Mouse (Mus musculus) midbrain, embryonic 12.5 days (tissue): ENCODE data around the gene Nptx1. TPM values are rescaled to one million over a fixed set of nuclear protein-coding genes. Genes with fewer than 3 reads are reported as not detected.

ENCODE experiments used
- ATAC-seq: fragments of 200-750 bp; cut with Nextera tagmentation; 2 replicates; pipeline ENCODE4 v1.8.0; 2017; ENCODE audit warnings: low read depth, moderate TSS enrichment, moderate library complexity; ENCODE audit not compliant: low FRiP score
- H3K27ac ChIP-seq: fragments of 300-500 bp; sonication (generic); replicated peaks from 2 replicates; pipeline ENCODE4 v1.5.1; 2016; ENCODE audit warnings: mild to moderate bottlenecking
- H3K27me3 ChIP-seq: fragments of 300-500 bp; sonication (generic); 2 replicates; pipeline ENCODE4 v1.6.1; 2016; ENCODE audit warnings: mild to moderate bottlenecking
- H3K36me3 ChIP-seq: fragments of 300-500 bp; sonication (generic); 2 replicates; pipeline ENCODE4 v1.6.1; 2016
- H3K4me1 ChIP-seq: fragments of 300-500 bp; sonication (generic); 2 replicates; pipeline ENCODE4 v1.6.1; 2016
- H3K4me2 ChIP-seq: fragments of 300-500 bp; sonication (generic); replicated peaks from 2 replicates; pipeline ENCODE4 v1.6.1; 2016; ENCODE audit warnings: mild to moderate bottlenecking, moderate library complexity
- H3K4me3 ChIP-seq: fragments of 300-500 bp; sonication (generic); 2 replicates; pipeline ENCODE4 v1.5.1; 2016; ENCODE audit warnings: mild to moderate bottlenecking
- H3K9ac ChIP-seq: fragments of 300-500 bp; sonication (generic); replicated peaks from 2 replicates; pipeline ENCODE4 v1.6.1; 2016; ENCODE audit warnings: mild to moderate bottlenecking, moderate library complexity
- H3K9me3 ChIP-seq: fragments of 300-500 bp; sonication (generic); 2 replicates; pipeline ENCODE4 v1.6.1; 2016; ENCODE audit warnings: mild to moderate bottlenecking
- WGBS: fragments of 180-500 bp; shearing (Covaris S2); methylation state at CpG from one replicate; pipeline ENCODE4 v1.1.7; 2016; 5-methylcytosine and 5-hydroxymethylcytosine counted together
- polyA plus RNA-seq: library from polyadenylated mRNA; unstranded; fragments of >200 nt; fragmentation: Nextera tagmentation; extraction: Ambion mirVana; gene quantifications from 2 replicates; pipeline ENCODE4 v1.2.1, GENCODE M21; 2016

Gene Nptx1
- polyA plus RNA-seq, 1 experiment from 2014 or later, result 6.2 TPM

DNA sequence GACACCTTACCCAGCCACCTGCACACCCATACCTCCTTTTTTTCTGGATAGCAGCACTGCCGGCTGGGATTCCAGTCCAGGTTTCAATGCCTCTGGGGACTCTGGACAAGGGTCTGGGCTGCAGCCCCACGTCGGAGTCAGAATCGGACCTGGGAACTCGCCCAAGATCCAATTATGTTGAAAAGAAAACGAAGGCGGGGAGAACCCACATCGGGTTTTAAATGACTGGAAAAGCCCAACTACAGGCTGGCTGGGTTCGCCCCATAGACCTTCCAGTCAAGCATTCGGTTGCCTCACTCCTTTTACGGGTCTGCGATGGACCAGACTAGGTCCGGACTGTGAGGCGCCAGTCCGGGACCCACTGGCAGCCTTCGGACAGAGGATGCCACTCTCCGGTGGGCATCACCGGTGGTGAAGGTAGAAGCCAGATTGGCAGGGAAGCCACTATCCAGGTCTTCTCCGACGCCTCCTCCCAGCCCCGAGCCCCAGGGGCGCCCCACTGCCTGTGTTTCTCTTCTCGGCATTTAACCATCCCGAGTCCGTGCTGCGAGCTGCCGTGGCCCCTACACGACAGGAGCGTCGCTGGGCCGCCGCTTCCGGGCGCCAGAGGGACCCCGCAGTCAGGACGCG is 1.3 kb upstream of the Nptx1 start:
- H3K4me3 ChIP-seq, result peak overlapping the region; percentile 62
- peaks cover 52% of the 10 kb centered on the region for H3K4me1 ChIP-seq
- WGBS, result 0% methylated on average over 32 of the region's 37 CpGs

DNA sequence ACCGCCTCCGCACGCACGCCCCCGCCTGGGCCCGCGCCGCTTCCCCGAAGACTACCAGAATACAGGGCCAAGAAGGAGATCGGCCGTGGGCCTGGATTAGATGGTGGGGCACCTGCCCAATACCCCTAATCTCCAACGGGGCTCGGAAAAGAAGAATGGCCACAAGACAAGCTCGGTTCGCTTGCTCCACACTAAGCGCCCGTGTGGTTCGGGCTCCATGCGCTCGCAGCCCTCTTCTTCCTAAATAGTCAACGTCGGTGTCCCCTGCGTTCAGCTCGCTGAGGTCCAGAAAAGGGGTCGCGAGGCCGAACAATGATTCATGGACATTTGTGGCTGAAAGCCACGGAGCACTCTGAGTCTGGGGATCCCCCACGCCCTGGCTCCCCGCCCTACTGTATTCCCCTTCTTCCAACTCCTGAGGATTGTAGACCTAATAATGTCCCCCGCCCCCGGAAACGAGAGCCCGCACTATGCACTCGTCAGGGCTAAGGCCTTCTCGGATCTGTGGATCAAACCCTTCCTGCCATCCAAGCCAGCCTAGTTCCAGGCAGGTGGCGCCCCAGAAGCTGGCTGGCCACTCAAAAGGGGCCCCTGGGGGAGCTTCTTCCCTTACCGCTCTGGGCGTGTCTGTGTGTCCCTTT is 518 bp upstream of the Nptx1 start:
- peak overlapping the region; percentile 62 for H3K4me3 ChIP-seq
- H3K4me2 ChIP-seq, result peak overlapping the region; percentile 97
- peak overlapping the region; percentile 54 for H3K27ac ChIP-seq
- peak overlapping the region; percentile 68 for H3K9ac ChIP-seq
- H3K36me3 ChIP-seq, result no peaks in the 10 kb centered on the region
- H3K4me1 ChIP-seq, result peaks cover 52% of the 10 kb centered on the region
- no peaks in the 10 kb centered on the region for H3K9me3 ChIP-seq
- peak; percentile 35; the same call in 1 of the 2 replicates for ATAC-seq
- under 1% methylated on average over 39 of the region's 39 CpGs for WGBS
- peaks cover 100% of the 10 kb centered on the region for H3K27me3 ChIP-seq

More for the DNA sequence above, 1.3 kb upstream of the Nptx1 start:
- H3K9ac ChIP-seq, result peak overlapping the region; percentile 55
- no peaks in the 10 kb centered on the region for H3K36me3 ChIP-seq
- ATAC-seq, result no peak
- H3K9me3 ChIP-seq, result no peaks in the 10 kb centered on the region
- peak overlapping the region; percentile 97 for H3K4me2 ChIP-seq
- H3K27ac ChIP-seq, result peak overlapping the region; percentile 20; the same call in 1 of the 2 replicates
- peaks cover 98% of the 10 kb centered on the region for H3K27me3 ChIP-seq

DNA sequence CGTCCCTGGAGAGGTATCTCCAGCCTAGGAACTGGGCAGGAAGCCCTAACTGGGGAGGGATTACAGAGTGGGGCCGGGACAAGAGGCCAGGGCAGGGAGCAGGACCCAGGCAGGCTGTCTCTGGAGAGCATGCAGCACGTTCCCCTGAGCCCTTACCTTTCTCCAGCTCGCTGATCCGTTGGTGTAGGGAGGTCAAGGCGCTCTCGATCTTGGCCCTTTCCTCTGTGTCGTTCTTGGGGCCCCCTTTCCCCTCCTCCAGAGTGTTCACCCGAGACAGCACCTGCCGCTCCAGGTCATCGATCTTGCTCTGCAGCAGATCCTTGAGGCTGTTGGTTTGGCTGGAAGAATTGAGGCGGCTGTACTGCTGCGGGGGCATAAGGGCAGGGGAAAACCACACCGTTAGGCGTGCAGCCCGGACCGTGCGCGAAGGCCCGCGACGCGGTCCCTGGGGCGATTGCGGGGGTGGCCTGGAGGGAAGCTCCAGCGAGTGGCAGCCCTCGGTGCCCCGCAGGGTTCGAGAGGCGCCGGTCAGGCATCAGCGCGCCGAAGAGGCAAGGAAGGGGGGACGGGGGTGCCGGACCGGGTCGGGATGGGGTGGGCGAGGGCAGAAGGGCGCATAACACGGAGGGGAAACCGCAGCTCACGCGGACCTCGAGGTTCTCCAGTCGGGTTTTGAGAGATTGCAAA is 914 bp downstream of the Nptx1 start:
- no peaks in the 10 kb centered on the region for H3K36me3 ChIP-seq
- no peak overlapping the region for H3K27ac ChIP-seq
- H3K4me2 ChIP-seq, result peak overlapping the region; percentile 97
- H3K9me3 ChIP-seq, result no peaks in the 10 kb centered on the region
- 1% methylated on average over 46 of the region's 46 CpGs for WGBS
- peak overlapping the region; percentile 68 for H3K9ac ChIP-seq
- H3K4me3 ChIP-seq, result peak overlapping the region; percentile 62
- H3K4me1 ChIP-seq, result peaks cover 52% of the 10 kb centered on the region
- H3K27me3 ChIP-seq, result peaks cover 100% of the 10 kb centered on the region
- no peak for ATAC-seq

DNA sequence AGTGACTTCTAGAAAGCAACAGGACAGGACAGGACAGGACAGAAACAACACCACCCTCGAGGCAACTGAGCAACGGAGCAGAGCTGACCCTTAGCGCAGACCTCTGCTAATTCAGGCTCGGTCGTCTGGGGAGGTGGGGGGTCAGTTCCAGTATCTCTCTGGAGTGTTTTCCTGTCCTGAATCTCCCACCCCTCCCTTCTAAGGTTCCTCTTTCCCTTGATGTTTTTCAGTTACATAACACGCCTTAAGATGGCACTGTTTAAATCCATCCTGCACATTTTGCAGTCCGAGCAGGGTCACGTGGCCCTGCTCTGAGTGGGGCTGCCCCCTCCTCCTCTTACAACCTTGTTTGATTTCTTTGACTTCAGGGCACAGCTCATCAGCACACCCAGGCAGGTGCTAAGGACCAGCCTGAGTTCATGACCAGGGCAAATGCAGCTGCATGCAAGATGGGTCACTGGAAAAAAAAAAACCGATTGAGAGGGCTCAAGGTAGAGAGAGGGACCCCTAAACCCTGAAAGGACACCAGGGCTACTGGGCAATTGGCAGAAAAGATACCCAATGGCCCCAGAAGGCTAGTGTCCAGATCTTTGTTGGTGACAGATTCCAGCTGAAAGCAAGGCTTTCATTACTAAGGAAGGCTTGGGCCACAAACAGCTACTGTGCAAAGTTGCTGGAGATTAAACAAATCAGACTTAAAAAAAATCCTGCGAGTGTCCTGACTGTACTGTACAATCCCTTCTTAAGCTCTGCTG is 1.6 kb downstream of the Nptx1 start:
- no peak overlapping the region for H3K27ac ChIP-seq
- H3K27me3 ChIP-seq, result peaks cover 100% of the 10 kb centered on the region
- peaks cover 45% of the 10 kb centered on the region for H3K4me1 ChIP-seq
- H3K36me3 ChIP-seq, result no peaks in the 10 kb centered on the region
- H3K4me3 ChIP-seq, result peak overlapping the region; percentile 62
- peak overlapping the region; percentile 68 for H3K9ac ChIP-seq
- no peak for ATAC-seq
- H3K4me2 ChIP-seq, result peak overlapping the region; percentile 97
- 4% methylated on average over 10 of the region's 10 CpGs for WGBS
- no peaks in the 10 kb centered on the region for H3K9me3 ChIP-seq

DNA sequence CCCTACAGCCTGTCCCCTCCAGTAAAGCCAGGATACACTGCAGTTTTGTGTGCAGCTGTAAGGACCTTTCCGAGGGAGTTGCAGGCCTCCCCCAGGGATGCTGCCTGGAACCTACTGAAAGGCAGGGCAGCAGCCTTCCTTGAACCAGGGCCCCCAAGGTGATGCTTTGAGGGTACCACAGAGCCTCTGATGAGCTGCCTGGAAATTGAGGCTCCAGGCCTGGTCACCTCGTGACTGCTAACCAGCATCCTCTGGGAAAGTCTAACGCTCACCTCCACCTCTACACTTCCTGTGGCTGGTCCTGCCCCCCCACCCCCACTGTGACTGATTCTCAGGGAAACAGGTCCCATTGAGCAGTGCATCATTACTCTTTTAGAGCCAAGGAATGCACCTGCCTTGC is 2.3 kb downstream of the Nptx1 start:
- H3K36me3 ChIP-seq, result no peaks in the 10 kb centered on the region
- H3K4me1 ChIP-seq, result peaks cover 40% of the 10 kb centered on the region
- no peaks in the 10 kb centered on the region for H3K9me3 ChIP-seq
- H3K4me3 ChIP-seq, result peak overlapping the region; percentile 62
- ATAC-seq, result no peak
- H3K27me3 ChIP-seq, result peaks cover 100% of the 10 kb centered on the region
- peak overlapping the region; percentile 97 for H3K4me2 ChIP-seq
- 54% methylated on average over 3 of the region's 3 CpGs for WGBS
- no peak overlapping the region for H3K27ac ChIP-seq
- H3K9ac ChIP-seq, result no peak overlapping the region

DNA sequence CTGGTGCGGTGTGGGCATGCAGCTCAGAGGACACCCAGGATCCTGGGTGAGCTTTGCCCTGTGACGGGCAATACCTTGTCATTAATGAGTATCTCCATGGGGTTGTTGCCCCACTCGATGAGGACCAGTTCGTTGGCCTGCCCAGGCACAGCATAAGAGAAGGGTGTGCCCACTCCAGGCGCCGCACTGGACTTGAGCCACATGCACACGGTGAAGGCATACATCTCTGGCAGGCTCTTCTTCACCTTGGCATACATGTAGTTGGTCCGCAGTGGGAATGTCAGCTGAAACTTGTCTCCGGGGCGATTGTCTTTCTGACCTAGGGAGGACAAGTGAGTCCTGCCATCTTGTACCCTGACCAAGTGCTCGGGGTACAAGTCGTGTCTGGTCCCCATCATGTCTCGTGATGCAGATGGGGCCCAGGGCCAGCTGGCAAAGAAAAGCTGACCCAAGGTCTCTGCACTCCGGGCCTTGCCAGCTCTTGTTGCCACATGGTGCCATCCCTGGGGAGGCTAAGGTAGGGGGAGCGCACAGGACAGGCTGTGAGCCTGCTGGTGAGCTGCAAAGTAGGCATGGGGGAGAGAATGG is 2.9 kb downstream of the Nptx1 start:
- H3K9ac ChIP-seq, result no peak overlapping the region
- H3K4me2 ChIP-seq, result peak overlapping the region; percentile 97
- no peak overlapping the region for H3K4me3 ChIP-seq
- peaks cover 38% of the 10 kb centered on the region for H3K4me1 ChIP-seq
- H3K36me3 ChIP-seq, result no peaks in the 10 kb centered on the region
- H3K9me3 ChIP-seq, result no peaks in the 10 kb centered on the region
- no peak overlapping the region for H3K27ac ChIP-seq
- WGBS, result 87% methylated on average over 15 of the region's 15 CpGs
- ATAC-seq, result no peak
- H3K27me3 ChIP-seq, result peaks cover 100% of the 10 kb centered on the region

DNA sequence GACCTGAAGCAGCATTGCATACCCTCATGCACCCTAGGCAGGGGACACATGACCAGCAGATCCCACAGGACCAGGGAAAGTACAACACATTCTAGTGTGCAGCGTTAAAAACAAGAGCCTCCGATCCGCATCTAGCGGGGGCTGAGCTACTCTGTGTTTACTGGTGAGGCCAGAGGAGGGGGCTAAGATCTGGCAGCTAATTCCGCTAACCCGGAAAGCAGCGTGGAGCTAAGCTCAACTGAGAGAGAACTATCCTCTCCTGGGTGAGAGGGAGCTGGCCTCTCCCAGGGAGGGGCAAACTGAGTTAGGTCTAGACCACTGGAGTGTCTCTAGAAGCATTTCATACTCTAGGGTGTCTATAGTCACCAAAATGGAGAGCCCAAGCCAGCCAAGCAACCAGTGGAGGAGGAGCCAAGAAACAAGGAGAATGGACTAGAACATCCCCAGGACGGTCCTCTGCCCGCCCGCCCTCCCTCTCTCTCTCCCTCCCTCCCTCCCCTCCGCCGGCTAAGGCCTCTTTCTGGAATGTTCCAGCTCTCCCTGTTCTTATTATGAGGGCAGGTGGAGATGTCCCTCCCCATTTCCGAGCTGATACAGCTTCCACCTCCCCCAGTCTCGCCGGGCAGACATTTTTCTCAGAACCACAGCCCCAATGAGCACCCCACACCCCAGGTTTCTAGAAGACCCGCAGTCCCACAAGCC is 3.6 kb downstream of the Nptx1 start:
- Histone ChIP-seq H3K27me3 (peaks cover 94% of the 10 kb centered on the region), H3K9ac (no peak overlapping the region), H3K9me3 (no peaks in the 10 kb centered on the region), H3K4me1 (peaks cover 32% of the 10 kb centered on the region), H3K36me3 (no peaks in the 10 kb centered on the region), H3K4me2 (no peak overlapping the region), H3K4me3 (no peak overlapping the region), H3K27ac (no peak overlapping the region)
- 49% methylated on average over 16 of the region's 16 CpGs for WGBS
- no peak for ATAC-seq

DNA sequence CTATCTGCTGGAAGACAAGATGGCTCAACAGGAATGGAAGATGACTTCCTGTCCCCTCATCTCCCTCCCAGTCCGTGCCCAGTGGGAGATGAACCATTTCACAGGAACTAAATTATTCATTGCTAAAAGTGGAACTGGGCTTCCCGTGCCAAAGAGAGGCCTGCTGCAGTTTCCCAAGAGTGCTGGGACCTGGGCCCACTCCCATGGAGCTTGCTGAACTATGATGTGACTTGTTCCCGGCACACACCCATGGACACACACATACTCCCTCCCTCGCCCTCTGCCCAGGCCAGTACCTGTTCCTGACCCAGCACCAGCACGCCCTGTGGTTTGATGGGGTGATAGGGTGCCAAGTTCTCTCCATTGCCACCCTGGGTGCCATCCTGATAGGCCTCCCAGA is 4.7 kb downstream of the Nptx1 start:
- Histone ChIP-seq H3K4me3 (no peak overlapping the region), H3K4me2 (no peak overlapping the region), H3K36me3 (no peaks in the 10 kb centered on the region), H3K27me3 (peaks cover 83% of the 10 kb centered on the region), H3K27ac (no peak overlapping the region), H3K9me3 (no peaks in the 10 kb centered on the region), H3K4me1 (peaks cover 21% of the 10 kb centered on the region), H3K9ac (no peak overlapping the region)
- no peak for ATAC-seq
- WGBS, result 76% methylated on average over 5 of the region's 5 CpGs

DNA sequence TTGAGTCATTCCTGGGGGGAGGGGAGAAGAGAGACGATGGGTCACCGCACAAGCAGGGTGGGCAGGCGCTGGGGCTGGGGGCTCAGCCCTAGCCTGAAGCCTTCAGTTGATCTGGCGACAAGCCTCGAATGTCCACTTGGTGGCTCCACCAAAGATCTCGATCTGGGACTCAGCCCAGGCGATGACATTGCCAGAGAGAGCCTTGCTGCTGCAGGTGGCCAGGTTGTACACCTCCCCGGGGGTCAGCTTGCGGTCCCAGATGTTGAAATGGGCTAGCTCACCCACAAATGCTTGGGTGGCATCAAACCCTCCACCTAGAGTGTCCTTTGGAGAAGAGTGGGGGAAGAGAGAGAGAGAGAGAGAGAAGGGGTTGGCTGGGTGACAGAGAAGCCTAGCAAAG is 5.2 kb downstream of the Nptx1 start:
- no peak overlapping the region for H3K4me2 ChIP-seq
- no peak for ATAC-seq
- no peaks in the 10 kb centered on the region for H3K36me3 ChIP-seq
- H3K27ac ChIP-seq, result no peak overlapping the region
- no peak overlapping the region for H3K4me3 ChIP-seq
- H3K4me1 ChIP-seq, result peaks cover 20% of the 10 kb centered on the region
- H3K9ac ChIP-seq, result no peak overlapping the region
- 55% methylated on average over 9 of the region's 9 CpGs for WGBS
- no peaks in the 10 kb centered on the region for H3K9me3 ChIP-seq
- H3K27me3 ChIP-seq, result peaks cover 78% of the 10 kb centered on the region

DNA sequence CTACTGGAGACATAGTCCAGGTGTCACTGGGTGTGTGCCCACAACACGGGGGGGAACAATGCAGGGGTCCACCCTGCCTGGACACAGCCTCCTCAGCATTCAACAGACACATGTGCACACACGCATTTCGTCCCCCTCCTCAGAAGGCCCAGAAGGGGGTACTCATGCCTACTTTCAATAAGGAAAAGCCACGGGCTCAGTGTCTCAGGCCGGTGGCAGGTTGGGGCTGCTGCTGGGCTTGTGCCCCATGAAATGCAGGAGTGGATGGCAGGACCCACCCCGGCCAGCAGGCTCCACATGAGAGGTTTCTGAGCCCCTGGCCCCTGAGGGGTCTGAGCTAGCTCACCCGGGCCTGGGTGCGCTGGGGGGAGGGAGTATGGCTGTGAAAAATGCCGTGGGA is 6.5 kb downstream of the Nptx1 start:
- no peak overlapping the region for H3K27ac ChIP-seq
- no peak overlapping the region for H3K4me3 ChIP-seq
- H3K9me3 ChIP-seq, result no peaks in the 10 kb centered on the region
- ATAC-seq, result no peak
- peaks cover 65% of the 10 kb centered on the region for H3K27me3 ChIP-seq
- no peak overlapping the region for H3K9ac ChIP-seq
- peaks cover 9% of the 10 kb centered on the region; the same call in 1 of the 2 replicates for H3K4me1 ChIP-seq
- no peaks in the 10 kb centered on the region for H3K36me3 ChIP-seq
- H3K4me2 ChIP-seq, result no peak overlapping the region
- WGBS, result 72% methylated on average over 9 of the region's 9 CpGs

DNA sequence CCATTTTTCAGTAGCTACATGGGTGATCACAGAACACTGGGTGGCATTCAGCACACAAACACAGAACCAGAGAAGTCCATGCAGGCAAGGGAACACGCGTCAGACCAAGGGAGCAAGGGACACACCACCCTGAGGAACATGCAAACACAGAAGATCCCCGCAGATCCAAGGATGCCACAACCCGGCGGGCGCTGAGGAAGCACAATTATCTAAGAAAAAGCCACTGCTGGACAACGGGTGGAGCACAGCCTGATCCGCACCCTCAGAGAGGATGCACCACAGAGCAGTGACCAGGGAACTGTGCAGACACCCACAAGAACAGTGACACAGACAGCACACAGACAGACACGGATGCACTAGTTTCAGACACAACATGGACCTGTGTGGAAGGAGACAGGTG is 7.0 kb downstream of the Nptx1 start:
- H3K27me3 ChIP-seq, result peaks cover 60% of the 10 kb centered on the region
- H3K4me3 ChIP-seq, result no peak overlapping the region
- no peak overlapping the region for H3K4me2 ChIP-seq
- H3K27ac ChIP-seq, result no peak overlapping the region
- no peaks in the 10 kb centered on the region for H3K9me3 ChIP-seq
- 79% methylated on average over 9 of the region's 9 CpGs for whole genome bisulfite sequencing
- H3K36me3 ChIP-seq, result no peaks in the 10 kb centered on the region
- no peak overlapping the region for H3K9ac ChIP-seq
- peaks cover 4% of the 10 kb centered on the region; the same call in 1 of the 2 replicates for H3K4me1 ChIP-seq
- no peak for ATAC-seq
